Mouse (Mus musculus) embryonic facial prominence, embryonic 12.5 days (tissue): ENCODE measurements around the gene Slc8a1. TPM values are rescaled to one million over a fixed set of nuclear protein-coding genes. Genes with fewer than 3 reads are reported as not detected.

Experiments
- ATAC-seq: fragments of 200-750 bp; cut with Nextera tagmentation; 2 replicates; pipeline ENCODE4 v1.8.0; 2017; ENCODE audit not compliant: insufficient number of reproducible peaks, insufficient read depth, low FRiP score, low TSS enrichment
- H3K27ac ChIP-seq: fragments of 300-500 bp; sonication (generic); 2 replicates; pipeline ENCODE4 v1.5.1; 2016; ENCODE audit warnings: mild to moderate bottlenecking
- H3K27me3 ChIP-seq: fragments of 300-500 bp; sonication (generic); 2 replicates; pipeline ENCODE4 v1.6.1; 2016; ENCODE audit warnings: mild to moderate bottlenecking, moderate library complexity
- H3K36me3 ChIP-seq: fragments of 300-500 bp; sonication (generic); 2 replicates; pipeline ENCODE4 v1.6.1; 2016; ENCODE audit warnings: mild to moderate bottlenecking
- H3K4me1 ChIP-seq: fragments of 300-500 bp; sonication (generic); 2 replicates; pipeline ENCODE4 v1.6.1; 2016
- H3K4me2 ChIP-seq: fragments of 300-500 bp; sonication (generic); replicated peaks from 2 replicates; pipeline ENCODE4 v1.6.1; 2016; ENCODE audit warnings: mild to moderate bottlenecking, moderate library complexity
- H3K4me3 ChIP-seq: fragments of 300-500 bp; sonication (generic); 2 replicates; pipeline ENCODE4 v1.5.1; 2016; ENCODE audit warnings: mild to moderate bottlenecking
- H3K9ac ChIP-seq: fragments of 300-500 bp; sonication (generic); 2 replicates; pipeline ENCODE4 v1.6.1; 2016; ENCODE audit warnings: mild to moderate bottlenecking, moderate library complexity
- H3K9me3 ChIP-seq: fragments of 300-500 bp; sonication (generic); 2 replicates; pipeline ENCODE4 v1.6.1; 2016; ENCODE audit warnings: mild to moderate bottlenecking, moderate library complexity
- WGBS: fragments of 180-500 bp; shearing (Covaris S2); methylation state at CpG from one replicate; pipeline ENCODE4 v1.1.7; 2016; 5-methylcytosine and 5-hydroxymethylcytosine counted together
- polyA plus RNA-seq: library from polyadenylated mRNA; unstranded; fragments of >200 nt; fragmentation: Nextera tagmentation; extraction: Ambion mirVana; gene quantifications from 2 replicates; pipeline ENCODE4 v1.2.1, GENCODE M21; 2016

Gene Slc8a1
- 4.1 and 5.7 TPM in 2 replicates for polyA plus RNA-seq

- Histone ChIP-seq H3K4me2 (no peak within 1 kb of the TSS), H3K9ac (no peak within 1 kb of the TSS), H3K4me1 (no peaks in the 10 kb centered on the region), H3K27me3 (no peaks in the 10 kb centered on the region), H3K27ac (no peak within 1 kb of the TSS), H3K4me3 (no peak within 1 kb of the TSS), H3K36me3 (no peaks in the 10 kb centered on the region), H3K9me3 (no peaks in the 10 kb centered on the region)
- ATAC-seq = no peak
- WGBS = 94% methylated on average over 14 of the region's 14 CpGs
Observed at GRCm38 (mm10) chr17:81738311-81738755, at the start of gene Slc8a1. TSS of gene Slc8a1 (minus strand) at chr17:81738377.

- Histone ChIP-seq H3K9ac (no peak overlapping the region), H3K4me2 (no peak overlapping the region), H3K9me3 (no peaks in the 10 kb centered on the region), H3K27ac (no peak overlapping the region), H3K4me3 (no peak overlapping the region), H3K4me1 (no peaks in the 10 kb centered on the region), H3K27me3 (no peaks in the 10 kb centered on the region), H3K36me3 (no peaks in the 10 kb centered on the region)
- 37% methylated on average over 4 of the region's 4 CpGs for WGBS
- ATAC-seq = no peak
Observed at GRCm38 (mm10) chr17:81787350-81787749, 49.2 kb upstream of the Slc8a1 start.

- no peak overlapping the region for H3K27ac ChIP-seq
- no peaks in the 10 kb centered on the region for H3K9me3 ChIP-seq
- no peak for ATAC-seq
- H3K27me3 ChIP-seq = no peaks in the 10 kb centered on the region
- H3K36me3 ChIP-seq = no peaks in the 10 kb centered on the region
- no peak overlapping the region for H3K4me3 ChIP-seq
- 92% methylated on average over 4 of the region's 4 CpGs for WGBS
- no peak overlapping the region for H3K9ac ChIP-seq
- H3K4me1 ChIP-seq = no peaks in the 10 kb centered on the region
- H3K4me2 ChIP-seq = no peak overlapping the region
Observed at GRCm38 (mm10) chr17:81782326-81782725, 44.1 kb upstream of the Slc8a1 start.

GRCm38 (mm10) chr17:81781491-81781890, 43.3 kb upstream of the Slc8a1 start:
- ATAC-seq = no peak
- Histone ChIP-seq H3K9ac (no peak overlapping the region), H3K4me2 (no peak overlapping the region), H3K27me3 (no peaks in the 10 kb centered on the region), H3K36me3 (no peaks in the 10 kb centered on the region), H3K27ac (no peak overlapping the region), H3K9me3 (no peaks in the 10 kb centered on the region), H3K4me1 (no peaks in the 10 kb centered on the region), H3K4me3 (no peak overlapping the region)
- 82% methylated on average over 5 of the region's 5 CpGs for WGBS

- no peak overlapping the region for H3K4me3 ChIP-seq
- H3K4me1 ChIP-seq = no peaks in the 10 kb centered on the region
- no peak overlapping the region for H3K4me2 ChIP-seq
- H3K27ac ChIP-seq = no peak overlapping the region
- ATAC-seq = no peak
- H3K36me3 ChIP-seq = no peaks in the 10 kb centered on the region
- WGBS = 87% methylated on average over 4 of the region's 4 CpGs
- H3K27me3 ChIP-seq = no peaks in the 10 kb centered on the region
- H3K9me3 ChIP-seq = no peaks in the 10 kb centered on the region
- H3K9ac ChIP-seq = no peak overlapping the region
Observed at GRCm38 (mm10) chr17:81779883-81780282, 41.7 kb upstream of the Slc8a1 start.

- Histone ChIP-seq H3K4me3 (no peak overlapping the region), H3K4me1 (no peaks in the 10 kb centered on the region), H3K9me3 (no peaks in the 10 kb centered on the region), H3K27me3 (no peaks in the 10 kb centered on the region), H3K9ac (no peak overlapping the region), H3K4me2 (no peak overlapping the region), H3K27ac (no peak overlapping the region), H3K36me3 (no peaks in the 10 kb centered on the region)
- ATAC-seq = no peak
- 54% methylated on average over 2 of the region's 2 CpGs for whole genome bisulfite sequencing
Observed at GRCm38 (mm10) chr17:81750664-81751063, 12.5 kb upstream of the Slc8a1 start.

GRCm38 (mm10) chr17:81743034-81743433, 4.9 kb upstream of the Slc8a1 start:
- Histone ChIP-seq H3K4me3 (no peak overlapping the region), H3K9ac (no peak overlapping the region), H3K4me1 (no peaks in the 10 kb centered on the region), H3K4me2 (no peak overlapping the region), H3K9me3 (no peaks in the 10 kb centered on the region), H3K36me3 (no peaks in the 10 kb centered on the region), H3K27me3 (no peaks in the 10 kb centered on the region), H3K27ac (no peak overlapping the region)
- no peak for ATAC-seq
- WGBS = 79% methylated on average over 2 of the region's 2 CpGs

GRCm38 (mm10) chr17:81740576-81740975, 2.4 kb upstream of the Slc8a1 start:
- H3K9me3 ChIP-seq = no peaks in the 10 kb centered on the region
- 52% methylated on average over 6 of the region's 6 CpGs for WGBS
- no peak overlapping the region for H3K27ac ChIP-seq
- H3K4me2 ChIP-seq = no peak overlapping the region
- no peaks in the 10 kb centered on the region for H3K36me3 ChIP-seq
- H3K9ac ChIP-seq = no peak overlapping the region
- no peak for ATAC-seq
- H3K4me1 ChIP-seq = no peaks in the 10 kb centered on the region
- H3K27me3 ChIP-seq = no peaks in the 10 kb centered on the region
- H3K4me3 ChIP-seq = no peak overlapping the region

- Histone ChIP-seq H3K4me1 (no peaks in the 10 kb centered on the region), H3K4me3 (no peak overlapping the region), H3K9me3 (no peaks in the 10 kb centered on the region), H3K27me3 (no peaks in the 10 kb centered on the region), H3K4me2 (no peak overlapping the region), H3K9ac (no peak overlapping the region), H3K36me3 (no peaks in the 10 kb centered on the region), H3K27ac (no peak overlapping the region)
- WGBS = 77% methylated on average over 2 of the region's 2 CpGs
- no peak for ATAC-seq
Observed at GRCm38 (mm10) chr17:81737779-81738178, 398 bp downstream of the Slc8a1 start.

GRCm38 (mm10) chr17:81737309-81737708, 868 bp downstream of the Slc8a1 start:
- ATAC-seq = no peak
- H3K4me1 ChIP-seq = no peaks in the 10 kb centered on the region
- no peaks in the 10 kb centered on the region for H3K9me3 ChIP-seq
- no peaks in the 10 kb centered on the region for H3K27me3 ChIP-seq
- 79% methylated on average over 4 of the region's 4 CpGs for WGBS
- no peak overlapping the region for H3K27ac ChIP-seq
- no peak overlapping the region for H3K4me2 ChIP-seq
- H3K9ac ChIP-seq = no peak overlapping the region
- no peaks in the 10 kb centered on the region for H3K36me3 ChIP-seq
- H3K4me3 ChIP-seq = no peak overlapping the region

GRCm38 (mm10) chr17:81735583-81735982, 2.6 kb downstream of the Slc8a1 start:
- H3K27ac ChIP-seq = no peak overlapping the region
- H3K9ac ChIP-seq = no peak overlapping the region
- H3K27me3 ChIP-seq = no peaks in the 10 kb centered on the region
- H3K9me3 ChIP-seq = no peaks in the 10 kb centered on the region
- no peak for ATAC-seq
- H3K36me3 ChIP-seq = no peaks in the 10 kb centered on the region
- WGBS = 76% methylated on average over 2 of the region's 2 CpGs
- H3K4me1 ChIP-seq = no peaks in the 10 kb centered on the region
- no peak overlapping the region for H3K4me3 ChIP-seq
- no peak overlapping the region for H3K4me2 ChIP-seq

- ATAC-seq = no peak
- Histone ChIP-seq H3K9me3 (no peaks in the 10 kb centered on the region), H3K4me2 (no peak overlapping the region), H3K4me1 (no peaks in the 10 kb centered on the region), H3K4me3 (no peak overlapping the region), H3K27me3 (no peaks in the 10 kb centered on the region), H3K9ac (no peak overlapping the region), H3K27ac (no peak overlapping the region), H3K36me3 (no peaks in the 10 kb centered on the region)
- WGBS = 89% methylated on average over 4 of the region's 4 CpGs
Observed at GRCm38 (mm10) chr17:81729891-81730290, 8.3 kb downstream of the Slc8a1 start.

- no peak overlapping the region for H3K4me2 ChIP-seq
- H3K36me3 ChIP-seq = no peaks in the 10 kb centered on the region
- H3K9me3 ChIP-seq = no peaks in the 10 kb centered on the region
- H3K4me1 ChIP-seq = no peaks in the 10 kb centered on the region
- H3K9ac ChIP-seq = no peak overlapping the region
- 73% methylated on average over 1 of the region's 1 CpGs for WGBS
- ATAC-seq = no peak
- no peaks in the 10 kb centered on the region for H3K27me3 ChIP-seq
- H3K4me3 ChIP-seq = no peak overlapping the region
- H3K27ac ChIP-seq = no peak overlapping the region
Observed at GRCm38 (mm10) chr17:81712273-81712751, 25.9 kb downstream of the Slc8a1 start.
